Mouse (Mus musculus): ENCODE results near the gene Psmb11. TPM values are rescaled to one million over a fixed set of nuclear protein-coding genes. Genes with fewer than 3 reads are reported as not detected.
A peak's percentile ranks its signal among the peaks of the same experiment; 100 is the strongest.

The Psmb11 gene
- polyA plus RNA-seq (2012; rRNA removed), result not detected in 2 replicates
- 0.03 TPM in 1 of 2 replicates, not detected in the other for polyA plus RNA-seq (2014; fragmentation: Nextera tagmentation; extraction: Ambion mirVana)

GRCm38 (mm10) chr14:54621133-54621532, at the start of gene Psmb11:
TSS of gene Psmb11 (plus strand) at chr14:54621433.
- Histone ChIP-seq H3K4me2 (ENCODE audit: low read depth) (no peak within 1 kb of the TSS), H3K36me3 (replicated peaks; ENCODE audit: control insufficient read depth, insufficient read depth, low read depth) (no peaks in the 10 kb centered on the region), H3K4me3 (ENCODE audit: insufficient read depth in 1 of 2, low read depth in 2 of 2, low read length in 2 of 2) (no peak within 1 kb of the TSS), H3K27ac (no peak within 1 kb of the TSS), H3K27me3 (ENCODE audit: control insufficient read depth, insufficient read depth, low read length) (no peaks in the 10 kb centered on the region), H3K4me1 (replicated peaks; ENCODE audit: control insufficient read depth in 2 of 2, insufficient read depth in 2 of 2, low read length in 1 of 2) (peaks cover 10 to 12% of the 10 kb centered on the region in 2 experiments), H3K9ac (replicated peaks) (no peak within 1 kb of the TSS), H3K9me3 (ENCODE audit: control insufficient read depth, low read length) (no peaks in the 10 kb centered on the region)
- WGBS (ENCODE audit: insufficient replicate concordance), result 75% methylated on average over 1 of the region's 1 CpGs
- ATAC-seq (ENCODE audit: insufficient read depth) (no peak), DNase-seq (ENCODE audit: low read depth in 3 of 3, low spot score in 3 of 3) (no peak)
- TF ChIP-seq EP300 (IDR thresholded peaks at IDR 0.05; ENCODE audit: low read depth) (no peak), CTCF (IDR thresholded peaks at IDR 0.05; ENCODE audit: low read depth) (no peak)

GRCm38 (mm10) chr14:54572122-54572521, 49.1 kb upstream of the Psmb11 start:
- Histone ChIP-seq H3K9me3 (ENCODE audit: control insufficient read depth, low read length) (no peaks in the 10 kb centered on the region), H3K27me3 (ENCODE audit: control insufficient read depth, insufficient read depth, low read length) (peaks cover 39% of the 10 kb centered on the region), H3K4me1 (replicated peaks; ENCODE audit: control insufficient read depth in 2 of 2, insufficient read depth in 2 of 2, low read length in 1 of 2) (peaks cover 4 to 16% of the 10 kb centered on the region in 2 experiments; a peak in 3 of 4 replicates), H3K4me2 (ENCODE audit: low read depth) (no peak overlapping the region), H3K27ac (no peak overlapping the region), H3K36me3 (replicated peaks; ENCODE audit: control insufficient read depth, insufficient read depth, low read depth) (no peaks in the 10 kb centered on the region), H3K4me3 (ENCODE audit: insufficient read depth in 1 of 2, low read depth in 2 of 2, low read length in 2 of 2) (no peak overlapping the region), H3K9ac (replicated peaks) (no peak overlapping the region)
- TF ChIP-seq EP300 (IDR thresholded peaks at IDR 0.05; ENCODE audit: low read depth), result no peak
- TF ChIP-seq CTCF (IDR thresholded peaks at IDR 0.05; ENCODE audit: low read depth), result no peak
- DNase-seq (ENCODE audit: low read depth in 3 of 3, low spot score in 3 of 3) (no peak), ATAC-seq (ENCODE audit: insufficient read depth) (no peak)
- 70% methylated on average over 4 of the region's 4 CpGs for WGBS (ENCODE audit: insufficient replicate concordance)

GRCm38 (mm10) chr14:54572790-54573736, 48.2 kb upstream of the Psmb11 start:
- peaks cover 4 to 18% of the 10 kb centered on the region in 2 experiments; a peak in 3 of 4 replicates for H3K4me1 ChIP-seq (replicated peaks; ENCODE audit: control insufficient read depth in 2 of 2, insufficient read depth in 2 of 2, low read length in 1 of 2)
- TF ChIP-seq EP300 (IDR thresholded peaks at IDR 0.05; ENCODE audit: low read depth), result no peak
- TF ChIP-seq CTCF (IDR thresholded peaks at IDR 0.05; ENCODE audit: low read depth), result no peak
- WGBS (ENCODE audit: insufficient replicate concordance), result 31% methylated on average over 14 of the region's 14 CpGs
- peak; percentile 23; the same call in 1 of the 2 replicates for ATAC-seq (ENCODE audit: insufficient read depth)
- no peak overlapping the region for H3K27ac ChIP-seq
- DNase-seq (ENCODE audit: low read depth in 3 of 3, low spot score in 3 of 3), result no peak
- peaks cover 48% of the 10 kb centered on the region for H3K27me3 ChIP-seq (ENCODE audit: control insufficient read depth, insufficient read depth, low read length)
- H3K4me2 ChIP-seq (ENCODE audit: low read depth), result peak overlapping the region; percentile 28
- no peak overlapping the region for H3K9ac ChIP-seq (replicated peaks)
- H3K36me3 ChIP-seq (replicated peaks; ENCODE audit: control insufficient read depth, insufficient read depth, low read depth), result no peaks in the 10 kb centered on the region
- H3K9me3 ChIP-seq (ENCODE audit: control insufficient read depth, low read length), result no peaks in the 10 kb centered on the region
- H3K4me3 ChIP-seq (ENCODE audit: insufficient read depth in 1 of 2, low read depth in 2 of 2, low read length in 2 of 2), result no peak overlapping the region

- Histone ChIP-seq H3K4me1 (replicated peaks; ENCODE audit: control insufficient read depth in 2 of 2, insufficient read depth in 2 of 2, low read length in 1 of 2) (peaks cover 4 to 23% of the 10 kb centered on the region in 2 experiments; a peak in 3 of 4 replicates), H3K9me3 (ENCODE audit: control insufficient read depth, low read length) (no peaks in the 10 kb centered on the region), H3K27me3 (ENCODE audit: control insufficient read depth, insufficient read depth, low read length) (peaks cover 51% of the 10 kb centered on the region), H3K9ac (replicated peaks) (no peak overlapping the region), H3K27ac (no peak overlapping the region), H3K4me3 (ENCODE audit: insufficient read depth in 1 of 2, low read depth in 2 of 2, low read length in 2 of 2) (0 out of 4 replicates have a peak overlapping the region, but pooled peaks of 1 of the 2 experiments have one; percentile 12), H3K4me2 (ENCODE audit: low read depth) (peak overlapping the region; percentile 70), H3K36me3 (replicated peaks; ENCODE audit: control insufficient read depth, insufficient read depth, low read depth) (no peaks in the 10 kb centered on the region)
- TF ChIP-seq CTCF (IDR thresholded peaks at IDR 0.05; ENCODE audit: low read depth), result no peak
- no peak for TF ChIP-seq EP300 (IDR thresholded peaks at IDR 0.05; ENCODE audit: low read depth)
- WGBS (ENCODE audit: insufficient replicate concordance), result 39% methylated on average over 4 of the region's 4 CpGs
- ATAC-seq (ENCODE audit: insufficient read depth) (no peak), DNase-seq (ENCODE audit: low read depth in 3 of 3, low spot score in 3 of 3) (no peak)
Measured at GRCm38 (mm10) chr14:54574253-54574652, 47.0 kb upstream of the Psmb11 start.

GRCm38 (mm10) chr14:54575031-54575430, 46.2 kb upstream of the Psmb11 start:
- Histone ChIP-seq H3K27me3 (ENCODE audit: control insufficient read depth, insufficient read depth, low read length) (peaks cover 51% of the 10 kb centered on the region), H3K4me1 (replicated peaks; ENCODE audit: control insufficient read depth in 2 of 2, insufficient read depth in 2 of 2, low read length in 1 of 2) (peaks cover 4 to 25% of the 10 kb centered on the region in 2 experiments; a peak in 3 of 4 replicates), H3K36me3 (replicated peaks; ENCODE audit: control insufficient read depth, insufficient read depth, low read depth) (no peaks in the 10 kb centered on the region), H3K4me2 (ENCODE audit: low read depth) (peak overlapping the region; percentile 70), H3K9ac (replicated peaks) (no peak overlapping the region), H3K4me3 (ENCODE audit: insufficient read depth in 1 of 2, low read depth in 2 of 2, low read length in 2 of 2) (peak overlapping the region; percentile 49 to 58), H3K27ac (no peak overlapping the region), H3K9me3 (ENCODE audit: control insufficient read depth, low read length) (no peaks in the 10 kb centered on the region)
- DNase-seq (ENCODE audit: low read depth in 3 of 3, low spot score in 3 of 3) (no peak), ATAC-seq (ENCODE audit: insufficient read depth) (no peak)
- TF ChIP-seq EP300 (IDR thresholded peaks at IDR 0.05; ENCODE audit: low read depth) (no peak), CTCF (IDR thresholded peaks at IDR 0.05; ENCODE audit: low read depth) (no peak)
- WGBS (ENCODE audit: insufficient replicate concordance), result 13% methylated on average over 8 of the region's 8 CpGs

All from liver, embryonic 14.5 days (tissue).